In genomic region chr14:121824322-121825103, GRCm38 (mm10) we compare ENCODE assay signal across 8 mouse cellular contexts. TPM values are rescaled to one million over a fixed set of nuclear protein-coding genes. Genes with fewer than 3 reads are reported as not detected.
A peak's percentile ranks its signal among the peaks of the same experiment; 100 is the strongest.
DNase-seq lines count a peak whose midpoint lies in the region; ATAC-seq and TF ChIP-seq lines count a peak whose summit lies in the region.

No protein-coding gene starts in this region.

- no peak for TF ChIP-seq CTCF in brain, embryonic 14.5 days (IDR thresholded peaks at IDR 0.05; ENCODE audit: borderline replicate concordance, extremely low read depth, insufficient read depth, insufficient read length)
- no peak for TF ChIP-seq CTCF in lung, embryonic 14.5 days (IDR thresholded peaks at IDR 0.05; ENCODE audit: low read depth)

- peak; percentile 70 for ATAC-seq in lung, embryonic 14.5 days (ENCODE audit: insufficient read depth)
- no peak for ATAC-seq in midbrain, embryonic 11.5 days (ENCODE audit: low FRiP score)

- 65% methylated on average over 11 of the region's 11 CpGs for WGBS in lung, embryonic 14.5 days
- WGBS in midbrain, embryonic 11.5 days, result 74% methylated on average over 11 of the region's 11 CpGs

- H3K4me1 ChIP-seq in lung, embryonic 14.5 days (ENCODE audit: insufficient read depth), result 0 out of 2 replicates have a peak, but pooled peaks cover 6% of the 10 kb centered on the region
- H3K4me1 ChIP-seq in midbrain, embryonic 11.5 days (ENCODE audit: control insufficient read depth, insufficient read depth, low read length), result no peaks in the 10 kb centered on the region

- no peak overlapping the region for H3K4me3 ChIP-seq in lung, embryonic 14.5 days (ENCODE audit: low read depth, low read length)
- H3K4me3 ChIP-seq in midbrain, embryonic 11.5 days (ENCODE audit: low read depth, low read length), result no peak overlapping the region

- TF ChIP-seq POLR2A in brain, embryonic 14.5 days (IDR thresholded peaks at IDR 0.05; ENCODE audit: borderline replicate concordance, extremely low read depth, insufficient read depth, insufficient read length, poor library complexity, severe bottlenecking), result no peak

- no peak overlapping the region for H3K4me2 ChIP-seq in lung, embryonic 14.5 days
- H3K4me2 ChIP-seq in midbrain, embryonic 11.5 days, result no peak overlapping the region

- no peak overlapping the region for H3K9ac ChIP-seq in lung, embryonic 14.5 days
- no peak overlapping the region for H3K9ac ChIP-seq in midbrain, embryonic 11.5 days (ENCODE audit: low read length)

- no peaks in the 10 kb centered on the region for H3K36me3 ChIP-seq in lung, embryonic 14.5 days (ENCODE audit: insufficient read depth)
- H3K36me3 ChIP-seq in midbrain, embryonic 11.5 days (ENCODE audit: control insufficient read depth, insufficient read depth, low read length), result no peaks in the 10 kb centered on the region

- 0 out of 2 replicates have a peak overlapping the region, but pooled peaks have one; percentile 25 for H3K27ac ChIP-seq in lung, embryonic 14.5 days (ENCODE audit: low read depth)
- no peak overlapping the region for H3K27ac ChIP-seq in midbrain, embryonic 11.5 days (ENCODE audit: low read depth, low read length)

- H3K27me3 ChIP-seq in lung, embryonic 14.5 days (ENCODE audit: insufficient read depth, low read length), result no peaks in the 10 kb centered on the region
- no peaks in the 10 kb centered on the region for H3K27me3 ChIP-seq in midbrain, embryonic 11.5 days (ENCODE audit: control insufficient read depth, insufficient read depth, low read length)

- peak; percentile 93 for DNase-seq in MN1 (ENCODE audit: low spot score)
- peak; percentile 28 for DNase-seq in brain, embryonic 14.5 days (ENCODE audit: low read depth)
- peak; percentile 82 for DNase-seq in gastrocnemius, postnatal 14 days
- DNase-seq in kidney, adult 11 months, result peak; percentile 92
- peak; percentile 54 for DNase-seq in lung, embryonic 14.5 days
- DNase-seq in testis, postnatal 14 days (ENCODE audit: low spot score), result peak; percentile 49
- no peak for DNase-seq in midbrain, embryonic 11.5 days (ENCODE audit: low spot score, missing footprints)
- DNase-seq in right cerebral cortex, postnatal 4 days, result no peak

- intact Hi-C loops in gastrocnemius, postnatal 14 days (cut with DNase I; ENCODE audit: low total_unique reads), result no loop called here

- H3K9me3 ChIP-seq in lung, embryonic 14.5 days (ENCODE audit: low read depth, low read length), result no peaks in the 10 kb centered on the region
- no peaks in the 10 kb centered on the region; the same call in 1 of the 2 replicates for H3K9me3 ChIP-seq in midbrain, embryonic 11.5 days (ENCODE audit: control insufficient read depth, low read length)

RNA-seq across cellular contexts. Expression of gene Dock9, which starts 26.9 kb away (rescaled TPM):
- 23.3 and 30.3 TPM in 2 replicates for polyA plus RNA-seq in brain, embryonic 14.5 days (2012; rRNA removed)
- 10 to 100 TPM; 23.3 to 29.3 TPM for total RNA-seq in gastrocnemius, postnatal 14 days (2021)
- polyA plus RNA-seq in lung, embryonic 14.5 days (2014; fragmentation: Nextera tagmentation; extraction: Ambion mirVana), result 14.6 and 14.9 TPM in 2 replicates
- polyA plus RNA-seq in midbrain, embryonic 11.5 days (2014; fragmentation: Nextera tagmentation; extraction: Ambion mirVana), result 4.1 and 4.2 TPM in 2 replicates

RNA-seq across cellular contexts. Expression of gene Ubac2, which starts 53.9 kb away (rescaled TPM):
- polyA plus RNA-seq in brain, embryonic 14.5 days (2012; rRNA removed), result 39.4 and 42.3 TPM in 2 replicates
- total RNA-seq in gastrocnemius, postnatal 14 days (2021), result 10 to 100 TPM; 18.2 to 20.8 TPM
- polyA plus RNA-seq in lung, embryonic 14.5 days (2014; fragmentation: Nextera tagmentation; extraction: Ambion mirVana), result 61.1 and 65.0 TPM in 2 replicates
- polyA plus RNA-seq in midbrain, embryonic 11.5 days (2014; fragmentation: Nextera tagmentation; extraction: Ambion mirVana), result 64.0 and 67.7 TPM in 2 replicates

Comparison
In these comparisons a context has a peak if more than half of its experiments do, and no peak if none do; other contexts are left out.
1. DNase-seq: peak in MN1 (single experiment), brain, embryonic 14.5 days (single experiment), gastrocnemius, postnatal 14 days (single experiment), kidney, adult 11 months (single experiment), lung, embryonic 14.5 days (single experiment) and testis, postnatal 14 days (single experiment); none in midbrain, embryonic 11.5 days (single experiment) and right cerebral cortex, postnatal 4 days (single experiment).